Mouse (Mus musculus) kidney, embryonic 14.5 days (tissue): Measurements from ENCODE around the gene Mink1. TPM values are rescaled to one million over a fixed set of nuclear protein-coding genes. Genes with fewer than 3 reads are reported as not detected.

Experiments
- ATAC-seq: fragments of 200-750 bp; cut with Nextera tagmentation; 2 replicates; pipeline ENCODE4 v1.8.0; 2017; ENCODE audit warnings: moderate number of reproducible peaks, mild to moderate bottlenecking, moderate TSS enrichment, moderate library complexity; ENCODE audit not compliant: low FRiP score, low TSS enrichment
- H3K27ac ChIP-seq: fragments of 300-500 bp; sonication (generic); 2 replicates; pipeline ENCODE4 v1.5.1; 2014; ENCODE audit warnings: low read depth, mild to moderate bottlenecking, low read length, moderate library complexity, mixed read lengths
- H3K27me3 ChIP-seq: fragments of 300-500 bp; sonication (generic); 2 replicates; pipeline ENCODE4 v1.6.1; 2014; ENCODE audit warnings: mild to moderate bottlenecking, low read length; ENCODE audit not compliant: control insufficient read depth, insufficient read depth
- H3K36me3 ChIP-seq: fragments of 300-500 bp; sonication (generic); 2 replicates; pipeline ENCODE4 v1.6.1; 2014; ENCODE audit warnings: low read length, mixed read lengths; ENCODE audit not compliant: control insufficient read depth, insufficient read depth
- H3K4me1 ChIP-seq: fragments of 300-500 bp; sonication (generic); 2 replicates; pipeline ENCODE4 v1.6.1; 2014; ENCODE audit warnings: low read length, mixed read lengths; ENCODE audit not compliant: control insufficient read depth, insufficient read depth
- H3K4me2 ChIP-seq: fragments of 300-500 bp; sonication (generic); replicated peaks from 2 replicates; pipeline ENCODE4 v1.6.1; 2014; ENCODE audit warnings: low read depth, mild to moderate bottlenecking, low read length
- H3K4me3 ChIP-seq: fragments of 300-500 bp; sonication (generic); 2 replicates; pipeline ENCODE4 v1.5.1; 2014; ENCODE audit warnings: mild to moderate bottlenecking, low read length
- H3K9ac ChIP-seq: fragments of 300-500 bp; sonication (generic); 2 replicates; pipeline ENCODE4 v1.6.1; 2014; ENCODE audit warnings: low read depth, mild to moderate bottlenecking, low read length, moderate library complexity
- H3K9me3 ChIP-seq: fragments of 300-500 bp; sonication (generic); 2 replicates; pipeline ENCODE4 v1.6.1; 2016; ENCODE audit warnings: low read length; ENCODE audit not compliant: control insufficient read depth
- WGBS: fragments of 180-500 bp; shearing (Covaris S2); extraction: QIAGEN DNeasy Blood & Tissue Kit; methylation state at CpG from one replicate; pipeline ENCODE4 v1.1.7; 2014; 5-methylcytosine and 5-hydroxymethylcytosine counted together
- polyA plus RNA-seq: library from polyadenylated mRNA; unstranded; fragments of >200 nt; fragmentation: Nextera tagmentation; extraction: Ambion mirVana; gene quantifications from 2 replicates; pipeline ENCODE4 v1.2.1, GENCODE M21; 2014

Gene Mink1
- polyA plus RNA-seq, 1 experiment from 2014 or later, result 21.0 TPM

DNA sequence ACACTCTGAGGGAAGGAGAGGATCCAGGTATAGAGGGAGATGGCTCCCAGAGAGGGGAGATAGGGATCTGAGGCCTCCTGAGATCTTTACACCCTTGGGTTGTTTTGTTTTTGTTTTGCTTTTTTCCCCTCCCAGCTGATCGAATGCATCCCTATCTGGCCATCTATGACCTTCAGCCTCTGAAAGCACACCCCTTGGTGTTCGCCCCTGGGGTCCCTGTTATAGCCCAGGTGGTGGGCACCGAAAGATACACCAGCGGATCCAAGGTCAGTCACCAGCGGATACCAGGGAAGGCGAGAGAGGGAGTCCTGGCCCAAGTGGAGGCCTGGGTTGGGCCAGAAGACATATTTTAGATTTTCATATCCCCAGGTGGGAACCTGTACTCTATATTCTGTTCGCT, 21.8 kb upstream of the Mink1 start:
- peak overlapping the region; percentile 62; the same call in 1 of the 2 replicates for H3K4me3 ChIP-seq
- H3K9me3 ChIP-seq, result no peaks in the 10 kb centered on the region
- H3K9ac ChIP-seq, result no peak overlapping the region; the same call in 1 of the 2 replicates
- WGBS, result 82% methylated on average over 7 of the region's 7 CpGs
- no peak overlapping the region for H3K27ac ChIP-seq
- no peaks in the 10 kb centered on the region for H3K4me1 ChIP-seq
- ATAC-seq, result no peak
- 0 out of 2 replicates have a peak, but pooled peaks cover 2% of the 10 kb centered on the region for H3K27me3 ChIP-seq
- no peaks in the 10 kb centered on the region for H3K36me3 ChIP-seq
- peak overlapping the region; percentile 89 for H3K4me2 ChIP-seq

DNA sequence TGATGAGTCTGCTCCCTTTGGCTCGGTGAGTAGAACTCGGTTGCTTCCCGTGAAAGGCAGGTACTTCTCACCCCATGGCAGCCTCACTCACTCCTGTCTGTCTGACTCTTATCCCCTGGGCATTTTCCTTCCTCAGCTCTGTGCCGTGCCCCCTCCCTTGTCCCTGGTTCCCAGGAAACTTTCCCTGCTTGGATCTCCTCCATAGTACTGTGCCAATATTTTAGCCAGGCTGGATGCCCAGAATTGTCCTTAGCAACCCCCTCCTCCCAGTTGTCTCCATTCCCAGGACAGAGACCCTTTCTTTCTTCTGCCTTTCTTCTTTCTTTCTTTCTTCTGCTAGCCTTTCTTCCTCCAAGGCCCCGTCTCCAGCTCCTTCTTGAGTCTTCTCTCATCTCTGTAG, 21.3 kb upstream of the Mink1 start:
- 81% methylated on average over 5 of the region's 5 CpGs for WGBS
- Histone ChIP-seq H3K4me1 (no peaks in the 10 kb centered on the region), H3K4me2 (no peak overlapping the region), H3K9ac (no peak overlapping the region), H3K27me3 (0 out of 2 replicates have a peak, but pooled peaks cover 2% of the 10 kb centered on the region), H3K27ac (no peak overlapping the region), H3K9me3 (no peaks in the 10 kb centered on the region), H3K4me3 (no peak overlapping the region), H3K36me3 (no peaks in the 10 kb centered on the region)
- ATAC-seq, result no peak

GRCm38 (mm10) chr11:70544496-70544895, 18.2 kb upstream of the Mink1 start:
- Histone ChIP-seq H3K4me2 (no peak overlapping the region), H3K4me3 (no peak overlapping the region), H3K27ac (no peak overlapping the region), H3K9ac (no peak overlapping the region), H3K36me3 (no peaks in the 10 kb centered on the region), H3K4me1 (no peaks in the 10 kb centered on the region), H3K27me3 (0 out of 2 replicates have a peak, but pooled peaks cover 2% of the 10 kb centered on the region), H3K9me3 (no peaks in the 10 kb centered on the region)
- 54% methylated on average over 7 of the region's 7 CpGs for WGBS
- ATAC-seq, result no peak

DNA sequence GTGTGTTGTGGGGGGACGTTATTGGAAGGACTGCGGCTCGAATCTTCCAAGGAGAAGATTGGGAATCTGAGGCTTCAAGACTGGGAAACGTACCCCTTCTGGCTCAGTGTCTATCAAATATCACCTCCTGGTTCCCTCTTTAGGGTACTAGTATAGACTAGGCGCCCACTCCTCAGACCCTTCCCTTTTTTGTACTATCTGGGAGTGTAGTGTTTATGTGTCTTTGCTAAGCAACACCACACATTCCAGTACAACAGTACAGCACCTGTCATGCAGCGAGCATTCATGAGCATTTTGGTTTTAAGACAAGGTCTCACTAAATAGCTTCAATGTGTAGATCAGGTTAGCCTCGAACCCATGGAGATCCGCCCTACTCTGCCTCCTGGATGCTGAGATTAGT, 11.2 kb upstream of the Mink1 start:
- Histone ChIP-seq H3K27me3 (no peaks in the 10 kb centered on the region), H3K4me1 (0 out of 2 replicates have a peak, but pooled peaks cover 2% of the 10 kb centered on the region), H3K4me3 (no peak overlapping the region), H3K27ac (no peak overlapping the region), H3K9ac (no peak overlapping the region), H3K4me2 (no peak overlapping the region), H3K36me3 (no peaks in the 10 kb centered on the region), H3K9me3 (no peaks in the 10 kb centered on the region)
- ATAC-seq, result no peak
- 86% methylated on average over 8 of the region's 8 CpGs for whole genome bisulfite sequencing

- ATAC-seq, result no peak
- Histone ChIP-seq H3K27me3 (no peaks in the 10 kb centered on the region), H3K9ac (no peak overlapping the region), H3K4me3 (no peak overlapping the region), H3K4me2 (no peak overlapping the region), H3K36me3 (no peaks in the 10 kb centered on the region), H3K9me3 (no peaks in the 10 kb centered on the region), H3K4me1 (0 out of 2 replicates have a peak, but pooled peaks cover 2% of the 10 kb centered on the region), H3K27ac (no peak overlapping the region)
- 17% methylated on average over 6 of the region's 7 CpGs for WGBS
These were observed 8.7 kb upstream of the Mink1 start for GRCm38 (mm10) chr11:70553940-70554339.

DNA sequence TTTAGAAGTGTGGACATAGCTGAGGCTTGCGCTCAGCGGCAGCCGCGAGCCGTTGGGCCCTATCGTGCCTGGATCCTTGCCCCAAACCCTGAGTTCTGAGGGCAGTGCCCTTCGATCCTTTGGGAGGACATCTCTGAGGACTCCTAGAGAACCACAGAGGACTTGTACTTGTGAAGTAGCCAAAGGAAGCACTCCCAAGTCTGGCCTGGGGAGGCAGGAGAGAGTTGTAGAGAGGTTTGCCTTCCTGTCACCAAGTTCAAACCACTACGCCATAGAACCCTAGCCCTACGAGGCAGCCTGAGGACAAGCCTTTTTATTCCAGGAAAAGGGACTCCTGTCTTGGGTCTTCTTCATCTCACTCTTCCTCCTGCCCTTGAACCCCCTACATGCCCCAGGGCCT, 5.1 kb upstream of the Mink1 start:
- H3K9me3 ChIP-seq, result no peaks in the 10 kb centered on the region
- peaks cover 6% of the 10 kb centered on the region; the same call in 1 of the 2 replicates for H3K4me1 ChIP-seq
- no peak for ATAC-seq
- H3K27ac ChIP-seq, result no peak overlapping the region
- no peaks in the 10 kb centered on the region for H3K36me3 ChIP-seq
- H3K27me3 ChIP-seq, result no peaks in the 10 kb centered on the region
- no peak overlapping the region for H3K9ac ChIP-seq
- H3K4me3 ChIP-seq, result no peak overlapping the region
- 87% methylated on average over 9 of the region's 9 CpGs for WGBS
- H3K4me2 ChIP-seq, result no peak overlapping the region

GRCm38 (mm10) chr11:70561937-70562286, 769 bp upstream of the Mink1 start:
- H3K4me1 ChIP-seq, result peaks cover 24% of the 10 kb centered on the region; the same call in 1 of the 2 replicates
- WGBS, result 3% methylated on average over 2 of the region's 2 CpGs
- peak overlapping the region; percentile 86 for H3K4me3 ChIP-seq
- peak overlapping the region; percentile 88 for H3K4me2 ChIP-seq
- H3K9ac ChIP-seq, result peak overlapping the region; percentile 88; the same call in 1 of the 2 replicates
- no peaks in the 10 kb centered on the region for H3K27me3 ChIP-seq
- peak overlapping the region; percentile 77; the same call in 1 of the 2 replicates for H3K27ac ChIP-seq
- ATAC-seq, result peak; percentile 7; the same call in 1 of the 2 replicates
- H3K36me3 ChIP-seq, result no peaks in the 10 kb centered on the region
- H3K9me3 ChIP-seq, result no peaks in the 10 kb centered on the region

DNA sequence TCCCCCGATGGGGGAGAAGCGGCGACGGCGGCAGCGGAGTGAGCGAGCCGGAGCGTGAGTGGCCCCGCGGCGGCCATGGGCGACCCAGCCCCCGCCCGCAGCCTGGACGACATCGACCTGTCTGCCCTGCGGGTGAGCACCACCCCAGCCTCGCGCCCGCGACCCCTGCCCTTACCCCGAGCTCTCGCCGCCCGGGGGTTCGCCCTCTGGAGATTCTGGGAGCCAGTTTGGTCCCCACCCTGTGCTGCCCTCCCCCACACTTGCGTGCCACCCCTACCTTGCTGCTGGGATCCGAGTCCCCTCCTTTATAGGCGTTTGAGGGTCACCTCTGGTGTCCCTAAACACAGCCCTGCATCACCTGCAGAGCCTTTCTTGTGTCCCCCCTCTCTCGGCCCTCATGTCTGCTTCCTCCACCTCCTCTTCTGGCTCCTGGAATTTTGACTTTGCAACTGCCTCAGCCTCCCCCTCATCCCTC, 351 bp downstream of the Mink1 start:
- ATAC-seq, result peak; percentile 55; the same call in 1 of the 2 replicates
- Histone ChIP-seq H3K9me3 (no peaks in the 10 kb centered on the region), H3K36me3 (no peaks in the 10 kb centered on the region), H3K27ac (peak overlapping the region; percentile 92), H3K4me2 (peak overlapping the region; percentile 88), H3K4me1 (peaks cover 25% of the 10 kb centered on the region; the same call in 1 of the 2 replicates), H3K27me3 (no peaks in the 10 kb centered on the region), H3K4me3 (peak overlapping the region; percentile 86), H3K9ac (peak overlapping the region; percentile 88)
- 1% methylated on average over 29 of the region's 31 CpGs for WGBS

GRCm38 (mm10) chr11:70563470-70564275, 992 bp downstream of the Mink1 start:
- no peaks in the 10 kb centered on the region for H3K27me3 ChIP-seq
- ATAC-seq, result peak; percentile 17
- no peaks in the 10 kb centered on the region for H3K36me3 ChIP-seq
- H3K27ac ChIP-seq, result peak overlapping the region; percentile 92
- H3K4me2 ChIP-seq, result peak overlapping the region; percentile 88
- peak overlapping the region; percentile 88 for H3K9ac ChIP-seq
- WGBS, result under 1% methylated on average over 25 of the region's 25 CpGs
- H3K9me3 ChIP-seq, result no peaks in the 10 kb centered on the region
- peaks cover 25% of the 10 kb centered on the region; the same call in 1 of the 2 replicates for H3K4me1 ChIP-seq
- peak overlapping the region; percentile 86 for H3K4me3 ChIP-seq
